Mouse (Mus musculus) layer of hippocampus, postnatal 36 days (tissue): ENCODE data around the gene Gm34653. TPM values are rescaled to one million over a fixed set of nuclear protein-coding genes. Genes with fewer than 3 reads are reported as not detected.

Experiments
- total RNA-seq, 2 experiments: library from RNA; stranded (reverse); gene quantifications; 2 replicates each; pipeline ENCODE4 v1.2.3; 2021

Gm34653 gene
- total RNA-seq, 2 experiments from 2014 or later, result not detected

Other genes starting within 250 kb of the Gm34653 start
- gene Gapvd1, start 77.8 kb upstream of the Gm34653 start, total RNA-seq, result 100 to 1,000 TPM; 106 TPM
- 100 to 1,000 TPM; 389 to 507 TPM for gene Hspa5, start 61.0 kb upstream of the Gm34653 start, total RNA-seq
- gene Rabepk, start 33.1 kb upstream of the Gm34653 start, total RNA-seq, result 10 to 100 TPM; 32.8 to 38.1 TPM
- gene Fbxw2, start 6.7 kb upstream of the Gm34653 start, total RNA-seq, result 10 to 100 TPM; 77.4 to 83.4 TPM
- under 1 TPM; 0.18 to 0.40 TPM for gene Cutal, start 41.4 kb downstream of the Gm34653 start, total RNA-seq
- 10 to 100 TPM; 40.3 to 44.3 TPM for gene Psmd5, start 42.0 kb downstream of the Gm34653 start, total RNA-seq
- gene Phf19, start 81.0 kb downstream of the Gm34653 start, total RNA-seq, result 1 to 10 TPM; 1.1 to 1.3 TPM
- 1 to 10 TPM; 2.2 to 3.0 TPM for gene Traf1, start 128.8 kb downstream of the Gm34653 start, total RNA-seq
- not detected for gene Hc, start 228.4 kb downstream of the Gm34653 start, total RNA-seq